Mouse (Mus musculus): ENCODE measurements at regions not wholly inside any gene's neighbourhood (a gene's known extent, or its start where the extent isn't known, plus 50 kb on each side); places are given as distances from the start of the nearest gene placed in this dataset.
"Not testable (repeated sequence)": the region's sequence is repeated elsewhere in the genome, so short reads cannot be mapped to it uniquely, and the experiment has no call there.

- no peak for TF ChIP-seq ZNF384 (IDR thresholded peaks at IDR 0.05; ENCODE audit: low read depth, low read length)
- TF ChIP-seq MAFK (IDR thresholded peaks at IDR 0.05; ENCODE audit: insufficient read depth, low read depth, low read length) = no peak
- no peak for TF ChIP-seq HCFC1 (IDR thresholded peaks at IDR 0.05; ENCODE audit: borderline replicate concordance, insufficient read depth, low read length)
- no peak for TF ChIP-seq ZC3H11A (IDR thresholded peaks at IDR 0.05; ENCODE audit: borderline replicate concordance, low read depth, low read length)
- no peak for TF ChIP-seq CHD2 (IDR thresholded peaks at IDR 0.05; ENCODE audit: low read depth, low read length)
- no peaks in the 10 kb centered on the region for H3K36me3 ChIP-seq (ENCODE audit: control insufficient read depth, insufficient read depth, low read length, poor library complexity, severe bottlenecking)
- no peak overlapping the region for H3K27ac ChIP-seq (ENCODE audit: insufficient read depth, low read depth, low read length, poor library complexity, severe bottlenecking)
- no peaks in the 10 kb centered on the region for H3K4me1 ChIP-seq (ENCODE audit: control insufficient read depth in 2 of 2, insufficient read depth in 2 of 2, low read length in 2 of 2, poor library complexity in 1 of 2)
- in situ Hi-C loops (cut with MboI; ENCODE audit: low sequenced_read_pairs in 2 of 2, unreplicated experiment in 2 of 2) = no loop called here
- H3K9ac ChIP-seq (ENCODE audit: insufficient read depth, low read depth, low read length, poor library complexity, severe bottlenecking) = no peak overlapping the region
- no peak overlapping the region for H3K4me3 ChIP-seq (ENCODE audit: insufficient read depth in 1 of 2, low read depth in 1 of 2, low read length in 2 of 2, poor library complexity in 1 of 2, severe bottlenecking in 1 of 2)
- DNase-seq (ENCODE audit: low read depth, low spot score) = no peak
- H3K9me3 ChIP-seq (ENCODE audit: control insufficient read depth, insufficient read depth, low read depth, low read length) = no peaks in the 10 kb centered on the region
These were observed 55.3 kb downstream of the Actbl2 start for GRCm38 (mm10) chr13:111309848-111310692.

- Histone ChIP-seq H3K4me1 (ENCODE audit: control insufficient read depth in 2 of 2, insufficient read depth in 2 of 2, low read length in 2 of 2, poor library complexity in 1 of 2) (no peaks in the 10 kb centered on the region), H3K36me3 (ENCODE audit: control insufficient read depth, insufficient read depth, low read length, poor library complexity, severe bottlenecking) (no peaks in the 10 kb centered on the region), H3K4me3 (ENCODE audit: insufficient read depth in 1 of 2, low read depth in 1 of 2, low read length in 2 of 2, poor library complexity in 1 of 2, severe bottlenecking in 1 of 2) (no peak overlapping the region), H3K9me3 (ENCODE audit: control insufficient read depth, insufficient read depth, low read depth, low read length) (no peaks in the 10 kb centered on the region), H3K9ac (ENCODE audit: insufficient read depth, low read depth, low read length, poor library complexity, severe bottlenecking) (no peak overlapping the region), H3K27ac (ENCODE audit: insufficient read depth, low read depth, low read length, poor library complexity, severe bottlenecking) (no peak overlapping the region)
- DNase-seq (ENCODE audit: low read depth, low spot score) = no peak
- in situ Hi-C loops (cut with MboI; ENCODE audit: low sequenced_read_pairs in 2 of 2, unreplicated experiment in 2 of 2) = no loop called here
- TF ChIP-seq ZC3H11A (IDR thresholded peaks at IDR 0.05; ENCODE audit: borderline replicate concordance, low read depth, low read length) = no peak
- TF ChIP-seq ZNF384 (IDR thresholded peaks at IDR 0.05; ENCODE audit: low read depth, low read length) = no peak
- TF ChIP-seq MAFK (IDR thresholded peaks at IDR 0.05; ENCODE audit: insufficient read depth, low read depth, low read length) = no peak
- TF ChIP-seq HCFC1 (IDR thresholded peaks at IDR 0.05; ENCODE audit: borderline replicate concordance, insufficient read depth, low read length) = no peak
- no peak for TF ChIP-seq CHD2 (IDR thresholded peaks at IDR 0.05; ENCODE audit: low read depth, low read length)
These were observed 55.9 kb downstream of the Actbl2 start for GRCm38 (mm10) chr13:111310693-111311045.

GRCm38 (mm10) chr13:111313506-111313905, 58.7 kb downstream of the Actbl2 start:
- DNase-seq (ENCODE audit: low read depth, low spot score); H3K9ac ChIP-seq (ENCODE audit: insufficient read depth, low read depth, low read length, poor library complexity, severe bottlenecking); H3K4me3 ChIP-seq (ENCODE audit: insufficient read depth in 1 of 2, low read depth in 1 of 2, low read length in 2 of 2, poor library complexity in 1 of 2, severe bottlenecking in 1 of 2); H3K9me3 ChIP-seq (ENCODE audit: control insufficient read depth, insufficient read depth, low read depth, low read length); H3K27ac ChIP-seq (ENCODE audit: insufficient read depth, low read depth, low read length, poor library complexity, severe bottlenecking); H3K4me1 ChIP-seq (ENCODE audit: control insufficient read depth in 2 of 2, insufficient read depth in 2 of 2, low read length in 2 of 2, poor library complexity in 1 of 2); H3K36me3 ChIP-seq (ENCODE audit: control insufficient read depth, insufficient read depth, low read length, poor library complexity, severe bottlenecking); in situ Hi-C loops (cut with MboI; ENCODE audit: low sequenced_read_pairs in 2 of 2, unreplicated experiment in 2 of 2): not testable (repeated sequence)

- H3K27ac ChIP-seq (ENCODE audit: insufficient read depth, low read depth, low read length, poor library complexity, severe bottlenecking); H3K36me3 ChIP-seq (ENCODE audit: control insufficient read depth, insufficient read depth, low read length, poor library complexity, severe bottlenecking); DNase-seq (ENCODE audit: low read depth, low spot score); H3K4me3 ChIP-seq (ENCODE audit: insufficient read depth in 1 of 2, low read depth in 1 of 2, low read length in 2 of 2, poor library complexity in 1 of 2, severe bottlenecking in 1 of 2); in situ Hi-C loops (cut with MboI; ENCODE audit: low sequenced_read_pairs in 2 of 2, unreplicated experiment in 2 of 2); H3K9me3 ChIP-seq (ENCODE audit: control insufficient read depth, insufficient read depth, low read depth, low read length); H3K4me1 ChIP-seq (ENCODE audit: control insufficient read depth in 2 of 2, insufficient read depth in 2 of 2, low read length in 2 of 2, poor library complexity in 1 of 2); H3K9ac ChIP-seq (ENCODE audit: insufficient read depth, low read depth, low read length, poor library complexity, severe bottlenecking): not testable (repeated sequence)
These were observed 63.1 kb downstream of the Actbl2 start for GRCm38 (mm10) chr13:111317876-111318275.

GRCm38 (mm10) chr13:111323206-111323605, 68.4 kb downstream of the Actbl2 start:
- TF ChIP-seq HCFC1 (IDR thresholded peaks at IDR 0.05; ENCODE audit: borderline replicate concordance, insufficient read depth, low read length) = no peak
- no peak for TF ChIP-seq CHD2 (IDR thresholded peaks at IDR 0.05; ENCODE audit: low read depth, low read length)
- TF ChIP-seq ZC3H11A (IDR thresholded peaks at IDR 0.05; ENCODE audit: borderline replicate concordance, low read depth, low read length) = no peak
- TF ChIP-seq MAFK (IDR thresholded peaks at IDR 0.05; ENCODE audit: insufficient read depth, low read depth, low read length) = no peak
- TF ChIP-seq ZNF384 (IDR thresholded peaks at IDR 0.05; ENCODE audit: low read depth, low read length) = no peak
- Histone ChIP-seq H3K36me3 (ENCODE audit: control insufficient read depth, insufficient read depth, low read length, poor library complexity, severe bottlenecking) (no peaks in the 10 kb centered on the region), H3K9me3 (ENCODE audit: control insufficient read depth, insufficient read depth, low read depth, low read length) (no peaks in the 10 kb centered on the region), H3K4me1 (ENCODE audit: control insufficient read depth in 2 of 2, insufficient read depth in 2 of 2, low read length in 2 of 2, poor library complexity in 1 of 2) (0 out of 4 replicates have a peak, but pooled peaks cover 0 to 2% of the 10 kb centered on the region in 2 experiments), H3K4me3 (ENCODE audit: insufficient read depth in 1 of 2, low read depth in 1 of 2, low read length in 2 of 2, poor library complexity in 1 of 2, severe bottlenecking in 1 of 2) (no peak overlapping the region), H3K27ac (ENCODE audit: insufficient read depth, low read depth, low read length, poor library complexity, severe bottlenecking) (no peak overlapping the region), H3K9ac (ENCODE audit: insufficient read depth, low read depth, low read length, poor library complexity, severe bottlenecking) (no peak overlapping the region)
- in situ Hi-C loops (cut with MboI; ENCODE audit: low sequenced_read_pairs in 2 of 2, unreplicated experiment in 2 of 2) = no loop called here
- no peak for DNase-seq (ENCODE audit: low read depth, low spot score)
